Mouse (Mus musculus) thymus, postnatal 10 days (tissue): ENCODE measurements at regions not wholly inside any gene's neighbourhood (a gene's known extent, or its start where the extent isn't known, plus 50 kb on each side); places are given as distances from the start of the nearest gene placed in this dataset.
"Not testable (repeated sequence)": the region's sequence is repeated elsewhere in the genome, so short reads cannot be mapped to it uniquely, and the experiment has no call there.

Source experiments
- DNase-seq, 2 experiments: peaks; one replicate each; pipeline ENCODE4 v3.0.0; 2021; ENCODE audit warnings: low spot score in 2 of 2

DNA sequence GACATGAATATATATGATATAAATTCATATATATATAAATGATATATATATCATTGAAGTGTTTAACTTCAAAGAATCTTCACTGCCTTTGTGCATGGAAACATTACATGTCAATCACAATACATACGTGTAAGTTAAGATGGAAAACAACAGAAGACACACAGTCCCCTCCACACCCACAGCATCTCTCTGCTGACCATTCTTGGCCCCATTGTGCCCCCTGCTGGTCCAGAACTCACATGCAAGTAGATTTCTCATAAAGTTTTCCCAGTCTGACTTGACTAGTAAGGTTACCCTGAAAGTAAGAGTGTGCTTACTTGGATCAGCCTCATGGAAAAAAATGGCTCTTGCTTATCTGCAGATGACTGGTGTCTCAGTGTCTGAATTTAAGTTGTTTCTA lies 926.3 kb upstream of the Zfp386 start:
- no peak for DNase-seq

DNA sequence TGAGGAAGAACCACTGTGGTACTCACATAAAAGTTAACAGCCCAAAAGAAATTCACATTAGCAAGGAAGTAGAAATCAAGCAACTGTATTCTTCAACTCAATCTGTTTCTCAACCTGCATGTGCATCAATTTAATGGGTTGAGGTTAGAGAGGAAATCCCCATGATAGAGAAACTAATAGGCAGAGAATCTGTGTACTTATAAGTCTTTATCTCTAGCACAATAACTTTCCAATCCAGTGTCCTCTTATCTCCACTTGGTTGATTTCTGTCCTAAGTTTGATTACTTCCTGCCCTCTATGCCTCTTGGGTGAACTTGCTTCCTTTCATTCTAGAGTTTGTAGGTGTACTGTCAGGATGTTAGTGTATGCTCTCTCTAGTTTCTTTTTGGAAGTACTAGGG lies 925.6 kb upstream of the Zfp386 start:
- no peak for DNase-seq

DNA sequence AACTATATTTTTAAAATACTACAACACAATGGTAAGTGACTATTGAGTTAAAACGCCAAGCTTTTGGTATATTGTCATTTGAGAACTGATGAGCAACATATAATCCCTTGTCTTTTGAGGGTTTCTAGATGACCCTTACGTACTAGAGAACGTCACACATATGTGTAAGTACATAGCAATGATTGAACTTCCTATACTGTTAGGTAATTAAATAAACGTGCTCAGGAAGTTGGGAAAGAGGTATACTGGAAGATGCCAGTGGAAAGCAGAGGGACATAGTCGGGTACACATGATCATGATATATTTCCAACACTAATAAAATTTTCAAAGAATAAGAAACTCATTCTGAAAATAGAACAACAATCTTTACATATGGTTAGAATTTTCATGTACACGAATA lies 914.6 kb upstream of the Zfp386 start:
- DNase-seq: not testable (repeated sequence)

DNA sequence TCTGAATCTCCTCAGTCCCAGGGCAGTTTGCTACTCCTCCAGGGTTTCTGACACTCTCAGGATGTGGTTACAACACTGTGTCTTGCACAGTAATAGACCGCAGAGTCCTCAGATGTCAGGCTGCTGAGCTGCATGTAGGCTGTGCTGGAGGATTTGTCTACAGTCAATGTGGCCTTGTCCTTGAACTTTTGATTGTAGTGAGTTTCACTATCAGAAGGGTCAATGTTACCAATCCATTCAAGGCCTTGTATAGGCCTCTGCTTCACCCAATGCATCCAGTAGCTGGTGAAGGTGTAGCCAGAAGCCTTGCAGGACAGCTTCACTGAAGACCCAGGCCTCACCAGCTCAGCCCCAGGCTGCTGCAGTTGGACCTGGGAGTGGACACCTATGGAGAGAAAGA lies 902.1 kb upstream of the Zfp386 start:
- not testable (repeated sequence) for DNase-seq

DNA sequence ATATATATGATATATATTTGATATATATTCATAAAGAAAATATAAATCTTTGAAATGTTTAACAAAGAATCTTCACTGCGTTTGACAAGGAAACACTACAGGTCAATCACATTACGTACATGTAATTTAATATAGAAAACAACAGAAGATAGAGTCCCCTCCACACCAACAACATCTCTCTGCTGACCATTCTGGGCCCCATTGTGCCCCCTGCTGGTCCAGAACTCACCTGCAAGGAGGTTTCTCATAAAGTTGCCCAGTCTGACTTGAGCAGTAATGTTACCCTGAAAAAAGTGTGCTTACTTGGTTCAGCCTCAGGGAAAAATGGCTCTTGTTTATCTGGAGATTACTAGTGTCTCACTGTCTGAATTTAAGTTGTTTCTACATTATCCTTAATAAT lies 901.1 kb upstream of the Zfp386 start:
- DNase-seq: peak in 1 of 2 experiments; percentile 11

DNA sequence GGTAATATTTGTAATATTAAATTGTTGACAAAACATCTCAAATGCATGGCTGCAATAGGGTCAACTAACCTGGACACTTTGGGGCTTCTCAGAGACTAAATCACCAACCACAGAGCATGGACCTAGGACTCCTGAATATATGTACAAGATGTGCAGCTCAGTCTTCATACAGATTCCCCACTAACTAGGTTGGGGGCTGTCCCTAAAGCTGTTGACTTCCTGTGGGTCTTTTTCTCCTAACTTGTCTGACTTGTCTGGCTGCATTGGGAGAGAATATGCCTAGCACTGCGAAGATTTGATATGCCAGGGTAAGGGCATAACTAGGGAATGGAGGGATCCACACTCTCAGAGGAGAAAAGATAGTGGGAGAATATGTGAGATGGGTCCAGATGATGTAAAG lies 895.6 kb upstream of the Zfp386 start:
- not testable (repeated sequence) for DNase-seq

DNA sequence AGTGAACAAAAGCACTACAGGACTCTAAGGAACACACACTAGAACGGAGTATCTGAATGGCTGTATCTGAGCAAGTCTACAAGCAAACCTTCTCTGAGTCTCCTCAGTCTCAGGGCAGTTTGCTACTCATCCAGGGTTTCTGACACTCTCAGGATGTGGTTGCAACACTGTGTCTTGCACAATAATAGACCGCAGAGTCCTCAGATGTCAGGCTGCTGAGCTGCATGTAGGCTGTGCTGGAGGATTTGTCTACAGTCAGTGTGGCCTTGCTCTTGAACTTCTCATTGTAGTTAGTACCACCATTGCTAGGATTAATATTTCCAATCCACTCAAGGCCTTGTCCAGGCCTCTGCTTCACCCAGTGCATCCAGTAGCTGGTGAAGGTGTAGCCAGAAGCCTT lies 889.3 kb upstream of the Zfp386 start:
- DNase-seq: not testable (repeated sequence)

DNA sequence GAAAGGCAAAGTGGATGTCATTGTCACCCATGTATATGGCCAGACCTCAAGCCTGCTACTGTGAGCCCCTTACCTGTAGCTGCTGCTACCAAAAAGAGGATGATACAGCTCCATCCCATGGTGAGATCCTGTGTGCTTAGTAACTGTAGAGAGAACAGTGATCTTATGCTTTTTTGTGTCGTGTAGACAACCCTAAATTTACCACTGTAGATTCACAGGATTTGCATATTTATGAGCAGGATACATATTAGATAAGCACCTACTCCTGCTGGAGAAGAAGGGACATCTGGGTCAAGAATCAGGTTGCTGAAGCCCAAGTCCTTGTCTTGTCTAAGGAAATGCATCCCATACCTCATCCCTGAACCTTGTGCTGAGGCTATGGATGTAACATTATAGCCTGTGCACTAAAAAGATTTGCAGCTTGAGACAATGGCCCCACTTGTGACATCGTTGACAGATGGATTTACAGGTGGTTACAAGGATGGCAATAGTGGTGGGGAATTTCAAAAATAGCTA lies 888.7 kb upstream of the Zfp386 start:
- DNase-seq: not testable (repeated sequence)

DNA sequence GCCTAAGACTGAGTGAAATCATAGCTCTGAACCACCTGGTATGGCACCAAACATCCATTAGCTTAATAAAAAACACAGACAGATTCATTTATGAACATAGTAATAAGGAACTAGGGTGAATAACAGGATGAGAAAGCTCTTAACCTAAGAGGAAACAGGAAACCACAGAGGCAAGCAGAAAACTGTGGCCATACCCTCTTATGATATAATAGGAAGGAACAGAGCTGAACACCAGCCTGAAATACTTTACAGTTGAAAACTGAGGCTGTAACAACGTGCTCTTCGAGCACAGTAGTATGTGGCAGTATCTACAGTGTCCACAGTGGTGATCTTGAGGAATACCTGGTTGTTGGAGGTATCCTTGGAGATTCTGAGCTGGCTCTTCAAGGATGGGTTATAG lies 882.0 kb upstream of the Zfp386 start:
- DNase-seq: not testable (repeated sequence)

DNA sequence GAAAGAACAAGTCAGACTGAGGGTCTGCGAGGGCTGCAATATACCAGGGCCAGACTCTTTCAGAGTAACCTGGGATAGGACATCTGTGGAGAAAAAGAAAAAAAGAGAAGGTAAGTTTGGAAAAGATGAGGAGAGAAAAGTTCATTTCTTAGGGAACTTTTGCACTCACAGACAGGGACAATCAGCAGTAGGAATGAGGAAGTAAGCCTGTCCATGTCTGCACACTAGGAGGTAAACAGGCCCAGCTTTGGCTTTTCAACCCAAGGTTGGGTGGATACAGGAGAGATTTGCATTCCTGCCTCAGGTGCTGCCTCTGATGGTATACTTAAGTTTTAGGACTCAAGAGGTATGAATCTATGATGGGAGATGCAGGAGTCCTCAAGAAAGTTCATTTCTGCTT lies 881.5 kb upstream of the Zfp386 start:
- DNase-seq: not testable (repeated sequence)

DNA sequence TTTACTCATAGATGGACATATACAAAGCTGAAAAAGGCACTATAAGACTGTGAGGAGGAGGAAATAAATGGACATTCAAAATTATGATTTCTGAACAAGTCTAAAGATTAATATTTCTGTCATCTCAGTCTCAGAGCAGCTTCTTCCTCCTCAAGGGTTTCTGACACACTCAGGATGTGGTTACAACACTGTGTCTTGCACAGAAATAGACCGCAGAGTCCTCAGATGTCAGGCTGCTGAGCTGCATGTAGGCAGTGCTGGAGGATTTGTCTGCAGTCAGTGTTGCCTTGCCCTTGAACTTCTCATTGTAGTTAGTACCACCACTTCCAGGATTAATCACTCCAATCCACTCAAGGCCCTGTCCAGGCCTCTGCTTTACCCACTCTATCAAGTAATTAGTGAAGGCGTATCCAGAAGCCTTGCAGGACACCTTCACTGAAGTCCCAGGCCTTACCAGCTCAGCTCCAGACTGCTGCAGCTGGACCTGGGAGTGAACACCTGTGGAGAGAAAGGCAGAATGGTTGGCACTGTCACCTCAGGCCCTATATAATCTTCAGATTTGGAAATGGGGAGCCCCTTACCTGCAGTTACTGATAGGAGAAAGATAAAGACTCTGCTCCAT lies 853.9 kb upstream of the Zfp386 start:
- DNase-seq: peak; percentile 46 to 52

DNA sequence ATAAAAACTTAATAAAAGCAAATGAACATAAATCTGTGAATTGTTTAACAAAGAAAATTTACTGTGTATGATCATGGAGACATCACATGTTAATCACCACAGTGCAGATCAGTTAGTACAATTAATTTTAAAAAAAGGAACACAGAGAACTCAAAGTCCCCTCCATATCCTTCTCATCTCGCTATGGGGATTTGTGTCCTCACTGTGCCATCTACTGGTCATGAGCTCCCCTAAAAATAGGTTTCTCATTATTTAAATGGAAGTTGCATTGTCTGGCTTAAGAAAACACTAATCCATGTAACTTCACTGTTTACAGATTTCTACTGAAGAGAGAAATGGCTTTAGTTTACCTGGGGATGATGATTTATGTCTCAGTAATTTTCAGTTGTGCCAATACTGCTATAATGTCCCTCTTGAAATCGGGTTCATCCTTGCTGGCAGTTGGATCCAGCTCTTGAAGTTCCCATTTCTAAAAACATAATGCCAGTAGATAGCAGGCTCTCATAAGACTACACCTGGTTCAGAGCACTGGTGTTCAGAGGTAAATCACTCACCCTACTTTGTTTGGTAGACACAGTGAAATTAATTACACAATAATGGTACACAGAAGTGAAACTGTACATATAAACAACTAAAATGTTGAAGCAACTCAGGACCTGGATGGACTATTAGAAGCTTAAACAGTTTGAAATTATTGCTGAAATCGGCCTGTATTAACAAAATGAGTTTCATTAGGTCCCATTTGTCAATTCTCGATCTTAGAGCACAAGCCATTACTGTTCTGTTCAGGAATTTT lies 850.0 kb upstream of the Zfp386 start:
- no peak for DNase-seq

DNA sequence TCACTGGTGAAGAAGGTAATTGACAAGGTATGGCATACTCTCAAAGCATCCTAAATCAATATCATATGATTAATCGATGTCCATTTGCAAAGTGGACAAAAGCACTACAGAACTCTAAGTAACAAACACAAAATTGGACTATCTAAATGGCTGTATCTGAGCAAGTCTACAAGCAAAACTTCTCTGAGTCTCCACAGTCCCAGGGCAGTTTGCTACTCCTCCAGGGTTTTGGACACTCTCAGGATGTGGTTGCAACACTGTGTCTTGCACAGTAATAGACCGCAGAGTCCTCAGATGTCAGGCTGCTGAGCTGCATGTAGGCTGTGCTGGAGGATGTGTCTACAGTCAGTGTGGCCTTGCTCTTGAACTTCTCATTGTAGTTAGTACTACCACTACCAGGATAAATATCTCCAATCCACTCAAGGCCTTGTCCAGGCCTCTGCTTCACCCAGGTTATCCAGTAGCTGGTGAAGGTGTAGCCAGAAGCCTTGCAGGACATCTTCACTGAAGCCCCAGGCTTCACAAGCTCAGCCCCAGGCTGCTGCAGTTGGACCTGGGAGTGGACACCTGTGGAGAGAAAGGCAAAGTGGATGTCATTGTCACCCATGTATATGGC lies 839.6 kb upstream of the Zfp386 start:
- DNase-seq: not testable (repeated sequence)

DNA sequence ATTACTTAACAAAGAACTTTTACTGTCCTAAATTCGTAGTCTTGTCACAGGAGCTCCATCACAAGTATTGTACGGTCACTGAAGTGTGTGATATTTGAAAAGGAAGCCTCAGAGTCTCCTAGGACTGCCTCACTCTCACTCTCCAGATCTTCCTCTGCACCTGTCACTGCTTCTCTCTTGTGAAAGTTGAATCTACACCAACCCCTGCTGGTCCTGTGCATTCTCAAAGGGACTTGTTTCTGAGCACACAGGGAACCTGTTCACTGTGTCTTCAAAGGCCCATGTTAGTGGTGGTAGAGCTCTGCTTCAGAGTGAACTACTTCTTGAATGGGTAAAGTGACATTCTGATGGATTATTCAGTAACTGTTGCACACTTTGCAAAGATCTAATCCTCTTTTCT lies 824.9 kb upstream of the Zfp386 start:
- peak; percentile 3 to 23 for DNase-seq

DNA sequence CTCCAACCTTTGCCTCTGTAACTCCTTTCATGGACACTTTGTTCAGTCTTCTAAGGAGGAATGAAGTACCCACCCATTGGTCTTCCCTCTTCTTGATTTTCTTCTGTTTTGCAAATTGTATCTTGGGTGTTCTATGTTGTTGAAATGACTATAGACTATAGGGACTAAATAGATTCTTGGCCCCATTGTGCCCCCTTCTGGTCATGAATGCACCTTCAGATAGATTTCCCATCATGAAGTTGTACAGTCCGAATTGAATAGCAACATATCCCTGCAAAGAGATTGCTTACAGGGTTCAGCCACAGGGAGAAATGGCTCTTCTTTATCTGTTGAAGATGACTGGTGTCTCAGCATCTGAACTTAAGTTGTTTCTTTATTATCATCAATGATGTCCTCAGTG lies 817.6 kb upstream of the Zfp386 start:
- DNase-seq: peak in 1 of 2 experiments; percentile 15

DNA sequence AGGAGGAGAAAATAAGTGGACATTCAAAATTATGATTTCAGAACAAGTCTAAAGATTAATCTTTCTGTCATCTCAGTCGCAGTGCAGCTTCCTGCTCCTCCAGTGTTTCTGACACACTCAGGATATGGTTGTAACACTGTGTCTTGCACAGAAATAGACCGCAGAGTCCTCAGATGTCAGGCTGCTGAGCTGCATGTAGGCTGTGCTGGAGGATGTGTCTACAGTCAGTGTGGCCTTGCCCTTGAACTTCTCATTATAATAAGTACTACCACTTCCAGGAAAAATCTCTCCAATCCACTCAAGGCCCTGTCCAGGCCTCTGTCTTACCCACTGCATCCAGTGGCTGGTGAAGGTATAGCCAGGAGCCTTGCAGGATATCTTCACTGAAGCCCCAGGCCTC lies 804.9 kb upstream of the Zfp386 start:
- not testable (repeated sequence) for DNase-seq

DNA sequence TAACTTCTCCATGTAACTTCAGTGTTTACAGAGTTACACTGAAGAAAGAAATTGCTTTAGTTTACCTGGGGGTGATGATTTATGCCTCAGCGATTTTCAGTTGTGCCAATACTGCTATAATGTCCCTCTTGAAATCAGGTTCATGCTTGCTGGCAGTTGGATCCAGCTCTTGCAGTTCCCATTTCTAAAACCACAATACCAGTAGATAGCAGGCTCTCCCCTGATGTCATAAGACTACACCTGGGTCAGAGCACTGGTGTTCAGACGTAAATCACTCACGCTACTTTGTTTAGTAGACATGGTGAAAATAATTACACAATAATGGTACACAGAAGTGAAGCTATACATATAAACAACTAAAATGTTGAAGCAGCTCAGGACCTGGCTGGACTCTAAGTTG lies 800.2 kb upstream of the Zfp386 start:
- not testable (repeated sequence) for DNase-seq

DNA sequence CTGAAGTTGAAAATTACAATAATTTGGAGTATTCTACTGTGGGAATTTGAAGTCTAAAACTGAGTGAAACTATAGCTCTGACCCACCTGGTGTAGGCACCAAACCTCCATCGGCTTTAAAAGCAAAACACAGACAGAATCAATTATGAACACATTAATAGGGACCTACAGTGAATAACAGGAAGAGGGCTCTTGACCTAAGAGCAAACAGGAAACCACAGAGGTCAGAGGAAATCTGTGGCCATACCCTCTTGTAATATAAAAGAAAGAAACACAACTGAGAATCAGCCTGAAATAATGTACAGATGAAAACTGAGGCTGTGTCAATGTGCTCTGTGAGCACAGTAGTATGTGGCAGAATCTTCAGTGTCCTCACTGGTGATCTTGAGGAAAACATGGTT lies 789.7 kb upstream of the Zfp386 start:
- DNase-seq: no peak

DNA sequence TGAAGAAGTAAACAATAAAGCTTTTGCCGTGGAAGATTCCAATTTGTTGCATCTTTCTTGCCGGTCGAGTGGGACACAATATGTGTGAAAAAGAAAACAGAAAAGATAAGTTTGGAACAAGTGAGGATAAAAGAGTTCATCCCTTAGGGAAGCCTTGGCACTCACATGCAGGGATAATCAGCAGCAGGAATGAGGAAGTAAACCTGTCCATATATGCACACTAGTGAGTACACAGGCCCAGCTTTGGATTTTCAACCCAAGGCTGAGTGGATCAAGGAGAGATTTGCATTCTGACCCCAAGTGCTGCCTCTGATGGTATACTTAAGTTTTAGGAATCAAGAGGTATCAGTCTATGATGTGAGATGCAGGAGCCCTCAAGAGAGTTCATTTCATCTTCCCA lies 788.8 kb upstream of the Zfp386 start:
- no peak for DNase-seq

DNA sequence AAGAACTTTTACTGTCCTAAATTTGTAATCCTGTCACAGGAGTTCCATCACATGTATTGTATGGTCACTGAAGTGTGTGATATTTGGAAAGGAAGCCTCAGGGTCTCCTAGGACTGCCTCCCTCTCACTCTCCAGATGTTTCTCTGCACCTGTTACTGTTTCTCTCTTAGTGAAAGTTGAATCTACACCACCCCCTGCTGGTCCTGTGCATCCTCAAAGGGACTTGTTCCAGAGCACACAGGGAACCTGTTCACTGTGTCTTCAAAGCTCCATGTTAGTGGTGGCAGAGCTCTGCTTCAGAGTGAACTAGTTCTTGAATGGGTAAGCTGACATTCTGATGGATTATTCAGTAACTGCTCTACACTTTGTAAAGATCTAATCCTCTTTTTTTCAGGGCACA lies 785.1 kb upstream of the Zfp386 start:
- DNase-seq: peak; percentile 34 to 36

DNA sequence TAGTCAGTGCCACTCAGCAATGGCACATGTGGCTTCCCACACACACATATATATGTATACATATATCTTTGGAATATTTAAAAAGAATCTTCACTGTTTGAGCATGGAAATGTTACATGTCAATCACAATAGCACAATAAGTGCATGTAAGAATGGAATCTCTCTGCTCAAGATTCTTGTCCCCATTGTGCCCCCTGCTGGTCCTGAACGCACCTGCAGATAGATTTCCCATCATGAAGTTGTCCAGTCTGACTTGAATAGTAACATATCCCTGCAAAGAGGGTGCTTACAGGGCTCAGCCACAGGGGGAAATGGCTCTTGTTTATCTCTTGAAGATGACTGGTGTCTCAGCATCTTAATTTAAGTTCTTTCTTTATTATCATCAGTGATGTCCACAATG lies 770.8 kb upstream of the Zfp386 start:
- DNase-seq: not testable (repeated sequence)

DNA sequence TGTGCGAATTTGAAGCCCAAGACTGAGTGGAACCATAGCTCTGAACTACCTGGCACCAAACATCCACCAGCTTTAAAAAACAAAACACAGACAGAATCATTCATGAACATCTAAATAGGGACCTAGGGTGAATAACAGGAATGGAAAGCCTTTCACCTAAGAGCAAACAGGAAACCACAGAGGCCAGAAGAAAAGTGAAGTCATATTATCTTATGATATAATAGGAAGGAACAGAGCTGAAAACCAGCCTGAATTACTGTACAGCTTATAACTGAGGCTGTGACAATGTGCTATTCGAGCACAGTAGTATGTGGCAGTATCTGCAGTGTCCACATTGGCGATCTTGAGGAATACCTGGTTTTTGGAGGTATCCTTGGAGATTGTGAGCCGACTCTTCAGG lies 753.8 kb upstream of the Zfp386 start:
- not testable (repeated sequence) for DNase-seq

DNA sequence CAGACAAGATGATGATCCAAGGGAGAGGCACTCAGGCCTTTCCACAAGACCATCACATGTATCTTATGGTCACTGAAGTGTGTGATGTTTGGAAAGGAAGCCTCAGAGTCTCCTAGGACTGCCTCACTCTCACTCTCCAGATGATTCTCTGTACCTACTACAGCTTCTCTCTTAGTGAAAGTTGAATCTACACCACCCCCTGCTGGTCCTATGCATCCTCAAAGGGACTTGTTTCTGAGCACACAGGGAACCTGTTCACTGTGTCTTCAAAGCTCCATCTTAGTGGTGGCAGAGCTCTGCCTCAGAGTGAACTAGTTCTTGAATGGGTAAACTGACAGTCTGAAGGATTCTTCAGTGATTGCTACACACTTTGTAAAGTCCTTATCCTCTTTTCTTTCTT lies 749.5 kb upstream of the Zfp386 start:
- peak; percentile 3 to 15 for DNase-seq
